Mouse (Mus musculus) naive thymus-derived CD4-positive, alpha-beta T cell, adult 2 months (primary cell): Measurements from ENCODE around the gene Spag5.
A peak's percentile ranks its signal among the peaks of the same experiment; 100 is the strongest.

Source experiments
- DNase-seq: peaks from one replicate; pipeline ENCODE4 v3.0.0-alpha.2; 2011; ENCODE audit warnings: low read depth

Spag5 gene

DNA sequence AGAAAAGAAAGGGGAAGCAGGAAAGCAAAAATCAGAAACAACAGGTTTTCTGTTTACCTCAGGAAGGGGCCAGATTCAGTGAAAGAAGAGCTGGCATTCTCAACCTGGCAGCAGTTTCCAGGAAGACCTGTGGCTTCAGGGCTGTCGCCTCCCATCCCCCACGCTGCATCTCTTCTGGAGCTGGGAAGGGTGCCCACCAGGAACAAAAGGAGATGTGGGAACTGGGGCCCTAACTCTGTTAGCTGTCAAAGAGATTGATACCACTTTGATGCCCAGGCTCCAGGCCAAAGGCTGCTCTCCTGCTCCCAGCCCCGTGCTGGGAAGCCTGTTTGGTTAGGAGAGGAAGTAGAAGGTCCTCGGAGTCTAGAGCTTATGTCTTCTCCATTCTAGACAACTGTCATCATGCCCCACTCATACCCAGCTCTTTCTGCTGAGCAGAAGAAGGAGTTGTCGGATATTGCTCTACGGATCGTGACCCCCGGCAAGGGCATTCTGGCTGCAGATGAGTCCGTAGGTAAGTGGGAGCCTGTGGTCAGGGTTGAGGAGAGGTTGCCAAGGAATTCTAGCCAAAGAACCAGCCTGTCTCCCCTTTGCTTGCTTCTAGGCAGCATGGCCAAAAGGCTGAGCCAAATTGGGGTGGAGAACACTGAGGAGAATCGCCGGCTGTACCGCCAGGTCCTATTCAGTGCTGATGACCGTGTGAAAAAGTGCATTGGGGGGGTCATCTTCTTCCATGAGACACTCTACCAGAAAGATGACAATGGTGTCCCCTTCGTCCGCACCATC is 22.9 kb downstream of the Spag5 start:
- no peak for DNase-seq

DNA sequence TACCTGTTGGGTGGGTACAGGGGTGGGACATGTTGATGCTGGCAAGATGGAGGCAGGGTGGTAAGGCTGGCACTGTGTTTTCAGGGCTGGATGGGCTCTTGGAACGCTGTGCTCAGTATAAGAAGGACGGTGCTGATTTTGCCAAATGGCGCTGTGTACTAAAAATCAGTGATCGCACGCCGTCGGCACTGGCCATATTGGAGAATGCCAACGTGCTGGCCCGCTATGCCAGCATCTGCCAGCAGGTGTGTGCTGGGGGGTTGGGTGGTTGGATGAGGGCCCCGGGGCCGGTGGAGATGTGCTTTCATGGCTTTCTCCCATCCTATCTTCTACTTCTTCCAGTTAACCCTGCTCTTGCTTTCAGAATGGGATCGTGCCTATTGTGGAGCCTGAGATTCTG is 23.6 kb downstream of the Spag5 start:
- DNase-seq, result no peak

DNA sequence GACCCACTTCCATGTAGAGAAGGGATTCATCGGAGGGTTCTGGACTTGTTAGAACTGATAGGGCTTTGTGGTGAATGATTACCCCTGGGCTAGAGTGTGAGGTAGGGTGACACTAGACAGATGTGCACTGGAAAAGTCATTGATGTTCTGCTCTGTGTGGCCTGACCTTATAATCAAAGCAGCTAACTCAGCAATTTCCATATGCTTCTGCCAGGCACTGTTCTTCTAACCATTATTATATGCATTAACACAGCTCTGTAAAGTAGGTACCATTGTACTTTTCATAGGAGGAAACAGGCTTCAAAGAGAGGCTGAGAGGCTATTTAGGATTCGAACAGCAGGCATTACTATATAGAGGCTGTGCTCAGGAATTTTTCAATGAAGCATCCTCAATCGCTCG is 25.9 kb downstream of the Spag5 start:
- no peak for DNase-seq

DNA sequence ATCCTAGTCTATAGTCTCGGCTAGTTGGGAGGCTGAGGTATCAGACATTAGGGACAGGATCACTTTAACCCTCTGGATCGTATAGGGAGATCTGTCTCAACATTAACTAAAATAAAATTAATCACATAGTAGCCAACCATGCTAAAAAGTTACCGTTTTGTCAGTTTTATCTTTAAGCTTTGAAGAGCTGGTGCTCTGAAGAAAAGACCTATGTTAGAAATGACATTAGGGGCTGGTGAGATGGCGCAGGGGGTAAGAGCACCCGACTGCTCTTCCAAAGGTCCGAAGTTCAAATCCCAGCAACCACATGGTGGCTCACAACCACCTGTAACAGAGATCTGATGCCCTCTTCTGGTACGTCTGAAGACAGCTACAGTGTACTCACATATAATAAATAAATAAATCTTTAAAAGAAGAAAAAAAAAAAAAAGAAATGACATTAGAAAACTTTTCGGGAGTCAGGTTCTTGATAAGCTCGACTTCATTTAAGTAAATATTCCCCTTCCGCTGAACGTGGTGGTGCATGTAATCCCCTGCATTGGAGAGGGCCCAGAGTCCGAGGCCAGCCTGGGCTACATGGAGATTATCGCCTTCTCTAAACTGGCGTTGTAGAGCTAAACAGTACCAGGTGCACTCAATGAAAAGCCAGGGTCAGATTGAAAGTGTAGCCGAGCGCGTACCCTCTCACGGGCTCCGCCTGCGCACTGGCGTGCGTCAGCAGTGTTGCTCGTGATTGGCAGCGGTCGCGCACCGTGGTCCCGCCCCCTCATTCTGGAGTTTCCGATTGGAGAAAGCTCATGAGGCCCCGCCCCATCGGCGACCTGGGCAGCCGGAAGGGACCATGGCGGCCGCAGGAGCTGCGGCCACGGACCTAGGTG is 26.5 kb downstream of the Spag5 start, which contains the start of gene Pigs:
TSS of gene Pigs (plus strand) at position 782 of the 878 bp plus-strand sequence.
- DNase-seq, result peak; percentile 95

DNA sequence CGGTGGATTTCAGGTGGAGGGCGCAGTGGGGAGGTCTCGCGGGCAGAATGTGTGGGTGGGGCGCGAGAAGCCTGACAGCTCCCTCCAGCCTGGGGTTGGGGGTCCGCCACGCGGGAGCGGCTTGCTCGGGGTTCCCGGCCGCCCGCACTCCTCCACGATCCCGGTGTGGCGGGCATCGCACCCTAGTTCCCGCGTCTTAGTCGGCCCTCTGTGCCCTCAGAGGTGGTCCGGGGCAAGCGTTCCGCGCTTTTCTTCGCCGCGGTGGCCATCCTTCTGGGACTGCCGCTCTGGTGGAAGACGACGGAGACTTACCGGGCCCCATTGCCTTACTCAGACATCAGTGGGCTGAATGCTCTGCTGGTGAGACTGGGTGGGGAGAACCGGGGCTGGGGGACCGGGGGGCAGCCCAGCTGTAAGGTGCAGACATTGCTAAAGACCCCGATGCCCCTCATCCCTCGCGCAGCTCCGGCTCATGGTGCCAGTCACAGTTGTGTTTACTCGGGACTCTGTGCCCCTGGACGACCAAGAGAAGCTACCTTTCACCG is 27.3 kb downstream of the Spag5 start:
- no peak for DNase-seq

DNA sequence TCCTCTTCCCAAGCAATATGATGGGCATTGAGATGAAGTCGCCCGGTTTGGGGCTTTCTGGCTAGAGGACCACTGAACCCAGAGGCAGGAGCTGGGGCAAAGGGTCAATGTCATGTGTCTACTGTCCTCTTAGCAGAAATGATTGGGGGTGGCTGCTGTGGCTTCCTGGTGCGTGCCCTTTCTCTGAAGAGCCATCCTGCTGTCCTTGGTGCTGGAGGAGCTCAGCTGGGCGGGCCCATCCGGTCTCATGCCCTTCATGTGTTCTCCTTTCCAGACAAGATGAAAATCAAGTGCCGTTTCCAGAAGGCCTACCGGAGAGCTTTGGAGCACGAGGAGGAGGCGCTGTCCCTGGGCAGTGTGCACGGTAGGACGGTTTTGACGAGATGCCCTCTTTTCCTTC is 31.3 kb downstream of the Spag5 start:
- no peak for DNase-seq

DNA sequence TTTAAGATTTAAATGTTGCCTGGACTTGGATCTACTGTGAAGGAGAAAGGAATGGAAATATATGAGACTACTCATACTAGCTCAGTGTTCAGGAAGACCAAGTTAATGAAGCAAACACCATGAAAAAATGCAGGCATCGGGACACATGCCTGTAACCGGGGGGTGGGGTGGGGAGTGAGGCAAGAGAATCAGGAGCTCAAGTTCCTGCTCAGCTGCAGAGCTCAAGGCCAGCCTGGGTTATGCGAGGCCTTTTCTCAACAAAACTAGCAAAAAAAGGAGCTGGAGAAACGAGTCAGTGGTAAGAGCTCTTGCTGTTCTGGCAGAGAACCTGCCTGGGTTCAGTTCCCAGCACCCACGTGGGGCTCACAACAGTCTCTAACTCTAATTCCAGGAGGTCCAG is 32.7 kb downstream of the Spag5 start:
- DNase-seq, result no peak

DNA sequence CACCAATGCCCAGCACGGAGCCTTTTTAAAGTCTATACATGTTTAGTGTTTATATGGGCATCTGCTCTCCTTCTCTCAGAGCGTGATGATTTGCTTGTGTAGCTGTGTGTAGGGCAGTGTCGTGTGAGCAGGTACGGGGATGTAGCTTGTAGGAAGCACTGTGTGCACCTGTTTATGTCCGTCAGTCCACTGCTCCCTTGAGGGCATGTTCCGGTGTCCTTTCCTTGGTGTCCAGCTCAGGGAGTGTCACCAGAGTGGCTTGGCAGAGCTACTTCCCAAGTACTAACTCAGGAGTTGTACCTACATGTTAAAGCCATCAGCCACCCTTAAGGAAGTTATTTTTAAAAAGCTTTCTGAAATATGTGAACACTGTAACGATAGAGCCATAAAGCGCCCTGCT is 35.7 kb downstream of the Spag5 start:
- DNase-seq, result no peak

DNA sequence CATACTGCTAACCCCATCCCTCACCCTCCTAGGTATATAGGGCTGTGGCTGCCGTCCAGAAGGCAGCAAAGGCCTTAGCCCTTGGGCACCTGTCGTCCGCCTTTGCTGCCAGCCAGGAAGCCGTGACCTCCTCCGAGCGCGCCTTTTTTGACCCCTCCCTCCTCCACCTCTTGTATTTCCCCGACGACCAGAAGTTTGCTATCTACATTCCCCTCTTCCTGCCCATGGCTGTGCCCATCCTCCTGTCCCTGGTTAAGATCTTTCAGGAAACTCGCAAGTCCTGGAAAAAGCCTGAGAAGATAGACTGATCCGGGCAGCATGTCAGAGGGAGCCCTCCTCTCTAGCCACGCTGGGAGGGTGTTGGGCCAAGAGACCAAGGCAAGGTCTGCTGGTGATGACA is 40.4 kb downstream of the Spag5 start:
- DNase-seq, result no peak

DNA sequence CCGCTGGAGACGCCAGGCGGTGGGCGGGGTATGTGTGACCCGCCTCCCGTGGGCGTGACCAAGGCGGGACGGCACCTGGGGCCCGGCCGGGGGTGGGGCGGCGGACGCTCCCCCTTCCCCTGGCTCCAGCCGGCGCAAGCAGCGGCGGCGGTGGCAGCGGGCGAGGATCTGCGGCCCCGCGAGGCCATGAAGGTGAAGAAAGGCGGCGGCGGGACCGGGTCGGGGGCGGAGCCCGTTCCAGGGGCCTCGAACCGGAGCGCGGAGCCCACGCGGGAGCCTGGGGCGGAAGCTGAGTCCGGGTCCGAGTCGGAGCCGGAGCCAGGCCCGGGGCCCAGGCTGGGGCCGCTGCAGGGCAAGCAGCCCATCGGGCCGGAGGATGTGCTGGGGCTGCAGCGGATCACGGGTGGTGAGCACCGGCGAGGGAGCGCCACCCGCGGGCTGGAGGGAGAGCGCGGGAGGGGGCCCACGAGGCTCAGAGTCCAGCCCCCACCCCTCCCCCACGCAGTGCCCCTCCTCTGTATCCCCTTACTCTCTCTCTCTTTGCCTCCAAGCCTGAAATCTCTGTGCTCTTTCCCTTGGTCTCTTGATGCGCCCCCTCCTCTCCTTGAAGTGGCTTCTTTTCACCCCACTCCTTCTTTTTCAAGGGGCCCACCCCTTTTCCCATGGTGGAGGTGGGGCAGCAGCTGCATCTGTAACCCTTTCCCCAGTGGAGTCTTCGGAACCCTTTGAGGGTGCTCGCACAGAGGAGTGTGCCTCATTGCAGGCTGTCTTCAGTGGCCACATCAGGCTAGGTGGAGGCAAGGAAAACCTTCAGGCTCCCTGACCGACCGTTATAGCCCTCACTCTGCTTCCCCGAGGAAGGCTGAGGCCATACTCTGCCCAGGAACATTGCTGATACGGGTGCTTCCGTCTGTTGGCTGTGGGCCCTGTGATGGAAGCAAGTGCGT is 42.3 kb downstream of the Spag5 start, which contains the start of gene Unc119:
TSS of gene Unc119 (plus strand) at position 102 of the 947 bp plus-strand sequence.
- DNase-seq, result peak; percentile 75

DNA sequence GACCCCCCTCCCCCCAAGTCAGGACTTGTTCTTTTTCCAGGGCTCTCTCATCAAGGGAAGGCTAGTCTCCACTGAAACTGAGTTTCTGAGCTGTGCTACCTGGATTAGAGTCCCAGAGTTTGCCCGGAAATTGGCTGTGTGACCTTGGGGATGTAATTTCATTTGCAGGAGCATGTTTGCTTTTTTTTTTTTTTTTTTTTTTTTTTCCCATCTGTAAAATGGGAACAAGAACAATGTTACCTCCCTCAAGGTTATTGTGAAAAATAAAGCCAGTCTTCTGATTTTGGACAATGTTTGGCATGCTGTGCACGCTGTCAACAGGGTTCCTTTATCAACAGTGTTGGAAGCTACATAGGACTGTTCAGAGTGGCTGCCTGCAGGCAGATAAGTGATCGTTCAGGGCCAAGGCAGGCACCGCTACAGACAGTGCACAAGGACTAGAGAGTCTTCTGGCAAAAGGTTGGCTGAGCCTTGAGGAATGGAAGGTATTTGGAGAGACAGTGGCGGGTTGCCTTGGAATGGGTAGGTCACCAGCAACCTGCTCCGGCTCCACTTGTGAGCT is 43.1 kb downstream of the Spag5 start:
- DNase-seq, result no peak

DNA sequence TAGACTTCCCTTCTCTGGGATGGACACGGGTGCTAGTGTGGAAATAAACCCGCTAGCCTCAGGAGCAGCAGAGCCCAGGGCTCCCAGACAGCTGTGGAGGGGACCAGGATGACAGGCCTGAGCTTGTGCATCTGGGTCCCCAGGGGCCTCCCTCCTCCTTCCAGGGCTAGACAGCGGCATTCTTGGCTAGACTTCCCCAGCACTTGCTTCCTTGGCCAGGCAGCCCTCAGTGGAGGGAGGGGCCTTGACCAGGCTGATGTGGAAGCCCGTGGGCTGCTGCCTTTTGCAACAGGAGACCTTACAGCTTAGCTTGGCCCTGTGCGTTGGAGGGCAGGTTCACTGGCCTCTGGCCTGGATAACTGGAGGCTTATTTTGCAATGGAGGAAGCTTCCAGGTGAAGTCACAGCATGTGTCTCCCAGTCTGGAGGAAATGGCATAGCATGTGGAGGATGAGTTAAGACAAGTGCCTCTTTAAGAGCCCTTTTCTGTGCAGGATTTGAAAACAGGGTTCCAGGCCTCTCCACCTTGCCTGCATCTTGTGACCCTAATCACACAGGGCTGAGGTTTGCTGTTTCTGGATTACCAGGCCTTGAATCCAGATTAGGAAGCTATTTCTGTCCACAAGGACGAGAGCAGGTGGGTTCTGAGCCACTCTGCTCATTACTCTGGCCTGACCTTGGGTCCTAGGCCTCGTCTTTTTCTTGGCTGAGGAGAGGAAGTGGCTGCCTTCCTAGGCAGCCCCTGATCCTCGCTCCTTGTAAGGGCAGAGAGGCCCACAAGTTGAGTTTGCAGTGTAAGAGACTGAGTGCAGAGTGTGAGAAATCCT is 43.8 kb downstream of the Spag5 start:
- DNase-seq, result no peak

DNA sequence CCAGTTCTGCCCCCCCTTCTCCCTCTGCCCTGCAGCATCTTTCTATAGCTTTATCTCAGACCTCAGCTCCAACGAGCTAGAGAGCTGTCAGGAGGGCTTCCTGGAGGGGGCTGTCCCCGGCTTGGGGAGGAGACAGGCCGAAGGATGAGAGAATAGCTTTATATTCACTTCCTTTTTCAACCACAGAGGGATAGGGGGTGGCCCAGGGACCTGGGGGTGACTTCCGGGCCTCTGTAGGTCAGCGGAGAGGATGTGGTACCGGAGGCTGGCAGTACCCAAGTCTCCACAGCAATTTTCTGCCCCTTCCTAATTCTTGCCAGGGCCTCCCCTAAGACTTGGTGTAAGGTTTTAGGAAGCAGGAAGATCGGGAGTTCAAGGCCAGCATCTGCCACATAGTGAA is 44.5 kb downstream of the Spag5 start:
- DNase-seq, result peak; percentile 58

DNA sequence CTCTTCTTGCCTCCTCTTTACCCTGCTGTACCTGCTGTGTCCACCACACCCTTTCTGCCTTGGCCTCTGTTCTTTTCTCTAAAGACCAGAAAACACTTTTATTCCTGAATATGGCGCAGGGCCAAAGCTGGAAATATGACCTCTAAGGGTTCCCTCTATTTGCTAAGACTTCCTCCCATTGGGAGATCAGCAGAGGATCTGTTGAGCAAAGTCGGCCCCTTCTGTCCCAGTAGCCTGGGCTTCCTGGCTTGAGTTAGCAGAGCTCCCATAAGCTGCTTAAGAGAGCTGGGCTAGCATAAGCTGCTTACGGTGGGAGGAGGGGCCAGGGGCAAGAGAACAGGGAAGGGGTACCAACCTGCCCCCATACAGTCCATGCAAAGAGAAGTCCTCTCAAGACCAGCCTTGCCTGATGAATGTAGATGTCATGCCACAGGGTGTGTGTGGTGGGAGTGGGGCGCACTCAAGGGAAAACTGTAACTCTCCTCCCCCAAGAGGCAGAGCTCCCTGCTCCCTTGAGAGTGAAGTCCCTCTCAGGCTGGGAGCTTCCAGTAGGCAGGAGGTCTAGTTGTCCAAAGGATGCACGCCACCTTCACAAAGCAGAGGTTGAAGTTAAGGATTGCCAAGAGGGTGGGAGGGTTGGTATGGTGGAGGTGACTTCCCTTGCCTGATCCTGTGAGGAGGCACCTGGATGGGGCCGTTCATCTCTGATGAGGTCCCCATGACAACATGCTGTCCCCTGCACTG is 45.2 kb downstream of the Spag5 start:
- DNase-seq, result no peak

DNA sequence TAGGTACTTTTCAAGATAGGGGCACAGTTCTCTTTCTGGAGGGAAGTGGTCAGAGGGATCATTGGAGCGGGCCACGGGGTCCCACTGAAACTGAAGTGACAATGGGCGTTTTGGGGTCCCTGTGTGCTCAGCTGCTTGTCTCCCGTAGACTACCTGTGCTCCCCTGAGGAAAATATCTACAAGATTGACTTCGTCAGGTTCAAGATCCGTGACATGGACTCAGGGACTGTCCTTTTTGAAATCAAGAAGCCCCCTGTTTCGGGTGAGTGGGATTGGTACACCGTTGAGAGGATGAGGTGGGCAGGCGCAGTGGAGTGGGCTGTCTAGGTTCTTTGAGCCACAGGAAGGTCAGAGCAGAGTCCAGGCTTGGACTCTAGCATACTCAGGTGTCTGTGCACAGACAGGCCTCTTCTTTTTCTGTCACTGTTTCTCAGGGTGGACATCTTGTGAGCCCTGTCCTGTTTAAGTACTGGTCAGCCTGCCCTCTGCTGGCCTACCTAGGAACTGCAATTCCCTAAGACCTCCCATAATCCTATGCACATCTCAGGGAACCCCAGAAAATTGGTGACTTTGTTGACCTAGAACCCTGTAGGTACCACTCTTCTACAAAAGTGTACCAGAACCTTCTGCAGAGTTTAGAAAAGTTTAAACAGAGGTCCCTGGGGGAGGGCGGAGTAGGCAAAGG is 45.9 kb downstream of the Spag5 start:
- DNase-seq, result peak; percentile 83

DNA sequence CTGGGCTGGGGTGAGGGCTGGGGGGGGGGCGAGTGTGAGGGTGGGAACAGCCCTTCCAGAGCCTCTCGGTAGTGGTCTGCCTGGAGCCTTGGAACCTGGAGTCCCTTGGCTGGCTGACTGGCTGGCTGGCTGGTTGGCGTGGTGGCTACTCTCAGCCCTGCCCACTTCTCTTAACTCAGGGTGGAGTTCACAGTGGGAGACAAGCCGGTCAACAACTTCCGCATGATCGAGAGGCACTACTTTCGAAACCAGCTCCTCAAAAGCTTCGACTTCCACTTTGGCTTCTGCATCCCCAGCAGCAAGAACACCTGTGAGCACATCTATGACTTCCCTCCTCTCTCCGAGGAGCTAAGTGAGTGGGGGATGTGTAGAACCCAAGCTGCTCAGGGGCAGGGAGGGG is 46.6 kb downstream of the Spag5 start:
- no peak for DNase-seq

DNA sequence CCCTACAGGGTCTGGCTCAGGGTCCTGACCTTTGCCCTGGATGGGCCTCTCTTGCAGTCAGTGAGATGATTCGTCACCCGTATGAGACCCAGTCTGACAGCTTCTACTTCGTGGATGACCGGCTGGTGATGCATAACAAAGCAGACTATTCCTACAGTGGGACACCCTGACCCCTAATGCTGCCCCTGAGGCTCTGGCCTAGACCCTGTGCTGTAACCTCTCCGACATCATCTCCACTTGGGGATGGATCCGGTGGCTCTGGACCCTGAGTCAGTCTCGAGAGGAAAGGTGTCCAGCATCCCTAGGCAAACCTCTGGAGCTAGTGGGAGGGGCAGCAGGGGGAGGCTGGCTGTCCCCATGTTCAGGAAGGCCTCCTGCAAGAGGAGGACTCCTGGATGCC is 47.1 kb downstream of the Spag5 start:
- no peak for DNase-seq

DNA sequence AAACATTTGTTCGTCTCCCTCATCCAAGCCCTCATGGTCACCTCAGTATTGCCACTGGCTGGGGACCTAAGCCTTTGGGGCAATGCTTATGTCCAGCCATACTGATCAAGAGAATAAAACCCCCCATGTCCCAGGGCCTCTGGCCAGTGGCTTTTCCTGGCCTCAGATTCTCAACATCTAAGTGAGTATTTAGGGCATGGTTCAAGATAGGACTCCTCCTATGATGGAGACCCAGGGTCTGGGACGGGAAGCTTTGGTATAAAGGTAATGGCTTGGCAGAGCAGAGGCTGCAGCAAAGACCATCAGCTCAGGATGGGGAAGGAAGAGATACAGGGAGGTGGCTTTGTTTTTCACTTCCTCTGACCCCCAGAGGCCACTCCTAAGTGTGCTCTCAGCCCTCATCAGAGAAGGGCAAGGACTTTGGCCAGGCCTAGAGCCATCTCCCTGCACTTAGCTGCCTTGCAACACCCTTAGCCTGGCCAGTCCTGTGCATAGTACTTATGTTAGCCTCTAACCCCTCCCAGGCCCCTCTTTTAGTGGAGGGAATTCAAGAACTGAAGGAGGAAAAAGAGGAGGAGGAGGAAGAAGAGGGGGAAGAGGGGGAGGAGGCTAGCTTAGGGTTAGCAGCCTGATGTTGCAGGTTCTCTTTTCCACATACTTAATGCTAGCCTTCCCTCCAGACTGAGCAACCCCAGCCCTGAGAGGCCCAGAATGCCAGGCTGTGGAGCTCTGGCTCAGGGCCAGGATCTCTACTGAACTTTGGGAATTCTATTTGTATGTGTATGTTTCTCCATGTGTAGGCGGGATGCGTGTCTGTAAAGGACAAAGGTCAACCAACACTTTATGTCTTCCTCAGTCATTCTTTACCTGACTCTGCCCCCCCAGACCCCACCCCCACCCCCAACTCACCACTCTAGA is 48.4 kb downstream of the Spag5 start:
- DNase-seq, result no peak
